ENCODE assay signal across 26 mouse cellular contexts in genomic region chr5:76216691-76217090, GRCm38 (mm10). TPM values are rescaled to one million over a fixed set of nuclear protein-coding genes. Genes with fewer than 3 reads are reported as not detected.
DNase-seq lines count a peak whose midpoint lies in the region; TF ChIP-seq lines count a peak whose summit lies in the region.
"Had no signal": no experiment of that assay in that cellular context is flagged by ENCODE, and none has a peak within 500 bp of the region (broad histone marks: within the 10 kb centered on the region; RNA-seq: fewer than 3 reads in every experiment).

No protein-coding gene starts in this region.

- peak; percentile 25 for DNase-seq in left cerebral cortex, adult 11 months (ENCODE audit: low spot score)
- no peak for DNase-seq in left cerebral cortex, postnatal 10 days (ENCODE audit: extremely low spot score in 1 of 2, low spot score in 2 of 2)
- DNase-seq in right cerebral cortex, adult 2 months (ENCODE audit: low spot score in 2 of 2) = peak; percentile 66 to 68
- no peak for DNase-seq in right cerebral cortex, postnatal 4 days
- peak; percentile 9 to 44 for DNase-seq in left cerebral cortex, adult 2 months (ENCODE audit: extremely low spot score in 1 of 2, low spot score in 2 of 2)
- no peak for DNase-seq in limb, embryonic 10.5 days (ENCODE audit: low spot score)
- no peak for DNase-seq in layer of hippocampus, adult 9-11 months
- DNase-seq: adrenal gland, adult 8-10 months; cerebellum, adult 8-10 months; cerebellum, postnatal 36 days; embryo, embryonic 11 days; heart, postnatal 14 days; kidney, adult 9 months; kidney, postnatal 25 days; lung, adult 18-20 months; thymus, adult 2 months; thymus, postnatal 4 days had no signal

- intact Hi-C loops in left cerebral cortex, postnatal 10 days (cut with DNase I) = no loop called here
- intact Hi-C loops in left cerebral cortex, adult 2 months (cut with DNase I) = no loop called here

- H3K36me3 ChIP-seq in limb, embryonic 10.5 days = peaks cover 37% of the 10 kb centered on the region

- H3K4me3 ChIP-seq in left cerebral cortex, adult 2 months = no peak overlapping the region
- no peak overlapping the region for H3K4me3 ChIP-seq in limb, embryonic 10.5 days
- H3K4me3 ChIP-seq: embryonic facial prominence, embryonic 13.5 days; erythroblast, embryonic 14.5 days; forebrain, embryonic 12.5 days; heart, embryonic 12.5 days; limb, embryonic 13.5 days; liver, embryonic 12.5 days; midbrain, embryonic 15.5 days; stomach, embryonic 15.5 days had no signal

- H3K27ac ChIP-seq in left cerebral cortex, adult 2 months = peak overlapping the region; percentile 61; the same call in 1 of the 2 replicates
- H3K27ac ChIP-seq in limb, embryonic 10.5 days = no peak overlapping the region
- H3K27ac ChIP-seq: embryonic facial prominence, embryonic 13.5 days; forebrain, embryonic 12.5 days; hindbrain, postnatal 0 days; limb, embryonic 13.5 days; liver, embryonic 12.5 days; midbrain, embryonic 15.5 days; stomach, embryonic 15.5 days had no signal

- H3K4me1 ChIP-seq in limb, embryonic 10.5 days = no peaks in the 10 kb centered on the region
- H3K4me1 ChIP-seq: embryonic facial prominence, embryonic 13.5 days; forebrain, embryonic 12.5 days; limb, embryonic 13.5 days; midbrain, embryonic 15.5 days; stomach, embryonic 15.5 days had no signal

- no peaks in the 10 kb centered on the region for H3K27me3 ChIP-seq in limb, embryonic 10.5 days (ENCODE audit: low read depth, poor library complexity, severe bottlenecking)
- H3K27me3 ChIP-seq: embryonic facial prominence, embryonic 13.5 days; forebrain, embryonic 12.5 days; heart, embryonic 12.5 days; limb, embryonic 13.5 days; liver, embryonic 12.5 days; midbrain, embryonic 15.5 days; stomach, embryonic 15.5 days had no signal

- no peak for TF ChIP-seq CTCF in left cerebral cortex, adult 2 months (IDR thresholded peaks at IDR 0.05)

- 81% methylated on average over 6 of the region's 6 CpGs for WGBS in limb, embryonic 10.5 days

- no peaks in the 10 kb centered on the region for H3K9me3 ChIP-seq in limb, embryonic 10.5 days (replicated peaks)
- H3K9me3 ChIP-seq: embryonic facial prominence, embryonic 13.5 days; forebrain, embryonic 12.5 days; heart, embryonic 12.5 days; limb, embryonic 13.5 days; liver, embryonic 12.5 days; midbrain, embryonic 15.5 days; stomach, embryonic 15.5 days had no signal

RNA-seq across cellular contexts. Expression of gene Tmem165, which starts 33.0 kb away (rescaled TPM):
- total RNA-seq in left cerebral cortex, postnatal 10 days (2021) = 10 to 100 TPM; 44.1 to 46.9 TPM
- total RNA-seq in left cerebral cortex, adult 2 months (2021) = 10 to 100 TPM; 32.2 to 32.5 TPM
- 67.7 and 79.7 TPM in 2 replicates for polyA plus RNA-seq in limb, embryonic 10.5 days (2016; fragmentation: Nextera tagmentation; extraction: Ambion mirVana)

Comparison
In these comparisons a context has a peak if more than half of its experiments do, and no peak if none do; other contexts are left out.
1. DNase-seq: peak in left cerebral cortex, adult 11 months (single experiment), right cerebral cortex, adult 2 months (2 of 2) and left cerebral cortex, adult 2 months (2 of 2); none in left cerebral cortex, postnatal 10 days (0 of 2), right cerebral cortex, postnatal 4 days (single experiment), limb, embryonic 10.5 days (single experiment) and layer of hippocampus, adult 9-11 months (single experiment).